Mouse (Mus musculus) cerebellum, adult 8-10 months (tissue): ENCODE results near the gene Pih1d3.
A peak's percentile ranks its signal among the peaks of the same experiment; 100 is the strongest.

Source experiments
- DNase-seq: peaks from one replicate; pipeline ENCODE4 v3.0.0; 2022

Gene Pih1d3

GRCm38 (mm10) chr1:31222564-31222963 lies at the start of gene Pih1d3, which contains the start of gene 4931428L18Rik:
Gene Pih1d3, plus strand, starts transcription at chr1:31222838.
Gene 4931428L18Rik, minus strand, starts transcription at chr1:31222684.
- no peak for DNase-seq

- no peak for DNase-seq
These were observed 47.2 kb upstream of the Pih1d3 start for GRCm38 (mm10) chr1:31175401-31175800.

- DNase-seq: no peak
These were observed 46.5 kb upstream of the Pih1d3 start, which contains the start of gene Lgsn for GRCm38 (mm10) chr1:31176101-31176500. Gene Lgsn, plus strand, starts transcription at chr1:31176401.

- peak; percentile 4 for DNase-seq
These were observed 44.4 kb upstream of the Pih1d3 start for GRCm38 (mm10) chr1:31178264-31178663.

- DNase-seq: no peak
These were observed 32.3 kb upstream of the Pih1d3 start for GRCm38 (mm10) chr1:31190237-31190866.

GRCm38 (mm10) chr1:31195633-31196032 lies 27.0 kb upstream of the Pih1d3 start:
- no peak for DNase-seq

- DNase-seq: no peak
These were observed 25.7 kb upstream of the Pih1d3 start for GRCm38 (mm10) chr1:31196959-31197358.

- DNase-seq: no peak
These were observed 18.9 kb upstream of the Pih1d3 start for GRCm38 (mm10) chr1:31203771-31204170.

- DNase-seq: no peak
These were observed 17.3 kb upstream of the Pih1d3 start for GRCm38 (mm10) chr1:31205346-31205745.

- DNase-seq: no peak
These were observed 16.9 kb upstream of the Pih1d3 start for GRCm38 (mm10) chr1:31205770-31206169.

GRCm38 (mm10) chr1:31210144-31210543 lies 12.5 kb upstream of the Pih1d3 start:
- DNase-seq: peak; percentile 35

- DNase-seq: no peak
These were observed 7.8 kb upstream of the Pih1d3 start for GRCm38 (mm10) chr1:31214831-31215230.

- DNase-seq: no peak
These were observed 1.9 kb upstream of the Pih1d3 start for GRCm38 (mm10) chr1:31220599-31221250.

GRCm38 (mm10) chr1:31233319-31234036 lies 10.8 kb downstream of the Pih1d3 start:
- peak; percentile 2 for DNase-seq

- DNase-seq: no peak
These were observed 37.7 kb downstream of the Pih1d3 start for GRCm38 (mm10) chr1:31260218-31260923.
